Mouse (Mus musculus) liver, adult 2 months (tissue): ENCODE measurements around the gene Hoxd9. TPM values are rescaled to one million over a fixed set of nuclear protein-coding genes. Genes with fewer than 3 reads are reported as not detected.
A peak's percentile ranks its signal among the peaks of the same experiment; 100 is the strongest.

Experiments used
- DNase-seq: peaks from one replicate; pipeline ENCODE4 v3.0.0-alpha.2; 2011; ENCODE audit warnings: low read depth, low spot score; ENCODE audit errors: extremely low read depth
- H3K27ac ChIP-seq: fragments of 200-500 bp; replicated peaks from 2 replicates; pipeline ENCODE4 v1.5.1; 2012; ENCODE audit warnings: low read depth, mild to moderate bottlenecking, control low read depth, inconsistent platforms, low read length; ENCODE audit not compliant: insufficient read depth
- H3K27me3 ChIP-seq: fragments of 200-500 bp; 2 replicates; pipeline ENCODE4 v1.6.1; 2012; ENCODE audit warnings: mild to moderate bottlenecking, moderate library complexity, low read length, inconsistent platforms; ENCODE audit not compliant: control insufficient read depth, insufficient read depth
- H3K36me3 ChIP-seq: fragments of 200-500 bp; 2 replicates; pipeline ENCODE4 v1.6.1; 2012; ENCODE audit warnings: low read length, inconsistent platforms; ENCODE audit not compliant: control insufficient read depth, insufficient read depth
- H3K4me1 ChIP-seq: fragments of 200-500 bp; 2 replicates; pipeline ENCODE4 v1.6.1; 2011; ENCODE audit warnings: low read length; ENCODE audit not compliant: control insufficient read depth, insufficient read depth
- H3K4me3 ChIP-seq: fragments of 200-500 bp; 2 replicates; pipeline ENCODE4 v1.5.1; 2011; ENCODE audit warnings: low read depth, mild to moderate bottlenecking, control low read depth, low read length, moderate library complexity; ENCODE audit not compliant: insufficient read depth
- H3K79me2 ChIP-seq: fragments of 200-500 bp; 2 replicates; pipeline ENCODE4 v1.6.1; 2012; ENCODE audit warnings: inconsistent platforms, mild to moderate bottlenecking, low read length, moderate library complexity; ENCODE audit not compliant: control insufficient read depth, insufficient read depth
- H3K9ac ChIP-seq: fragments of 200-500 bp; 2 replicates; pipeline ENCODE4 v1.6.1; 2012; ENCODE audit warnings: low read depth, mild to moderate bottlenecking, control low read depth, inconsistent platforms, low read length
- CTCF ChIP-seq: fragments of 200-500 bp; IDR thresholded peaks from 2 replicates; pipeline ENCODE4 v1.5.1; 2011; ENCODE audit warnings: low read depth, low read length, control low read depth
- POLR2A ChIP-seq: fragments of 200-500 bp; IDR thresholded peaks from 2 replicates; pipeline ENCODE4 v1.6.1; 2011; ENCODE audit warnings: low read length, control low read depth; ENCODE audit not compliant: insufficient read depth; ENCODE audit errors: extremely low read depth
- WGBS: fragments of 180-500 bp; shearing (Covaris S2); methylation state at CpG from one replicate; pipeline ENCODE4 v1.1.7; 2018; 5-methylcytosine and 5-hydroxymethylcytosine counted together
- polyA plus RNA-seq: library from polyadenylated mRNA; depleted of rRNA; stranded (reverse); fragments of >200 nt; gene quantifications from 2 replicates; pipeline ENCODE4 v1.2.3, GENCODE M21; 2012
- total RNA-seq: library from RNA; depleted of rRNA; stranded (reverse); fragments of >200 nt; gene quantifications from 2 replicates; pipeline ENCODE4 v1.2.3, GENCODE M21; 2014

Gene Hoxd9
- total and polyA plus RNA-seq, 2 experiments, result not detected

DNA sequence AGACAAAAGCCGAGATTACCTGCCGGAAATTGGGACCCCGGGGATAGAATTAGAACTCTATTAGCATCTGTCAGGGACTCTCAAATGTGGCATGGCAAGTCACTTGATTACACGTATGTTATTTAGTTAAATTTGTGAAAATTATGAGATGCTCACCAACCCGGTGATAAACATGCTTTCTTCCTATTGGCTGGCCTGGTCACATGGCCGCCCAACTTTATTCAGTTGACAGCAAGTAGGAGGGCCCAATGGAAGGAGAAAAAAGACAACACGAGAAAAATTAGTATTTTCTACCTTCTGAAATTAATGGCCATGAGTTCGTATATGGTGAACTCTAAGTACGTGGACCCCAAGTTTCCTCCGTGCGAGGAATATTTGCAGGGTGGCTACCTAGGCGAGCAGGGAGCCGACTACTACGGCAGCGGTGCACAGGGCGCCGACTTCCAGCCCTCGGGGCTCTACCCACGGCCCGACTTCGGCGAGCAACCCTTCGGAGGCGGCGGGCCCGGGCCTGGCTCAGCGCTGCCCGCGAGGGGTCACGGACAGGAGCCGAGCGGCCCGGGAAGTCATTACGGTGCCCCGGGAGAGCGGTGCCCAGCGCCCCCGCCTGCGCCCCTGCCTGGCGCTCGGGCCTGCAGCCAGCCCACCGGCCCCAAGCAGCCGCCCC, 29.6 kb downstream of the Hoxd9 start:
- WGBS, result 4% methylated on average over 43 of the region's 43 CpGs
- Histone ChIP-seq H3K4me3 (no peak overlapping the region; the same call in 1 of the 2 replicates), H3K27me3 (peaks cover 27% of the 10 kb centered on the region), H3K79me2 (no peaks in the 10 kb centered on the region), H3K4me1 (peaks cover 2% of the 10 kb centered on the region; the same call in 1 of the 2 replicates), H3K9ac (no peak overlapping the region), H3K27ac (no peak overlapping the region), H3K36me3 (no peaks in the 10 kb centered on the region)
- TF ChIP-seq POLR2A (no peak), CTCF (no peak)
- DNase-seq, result no peak

DNA sequence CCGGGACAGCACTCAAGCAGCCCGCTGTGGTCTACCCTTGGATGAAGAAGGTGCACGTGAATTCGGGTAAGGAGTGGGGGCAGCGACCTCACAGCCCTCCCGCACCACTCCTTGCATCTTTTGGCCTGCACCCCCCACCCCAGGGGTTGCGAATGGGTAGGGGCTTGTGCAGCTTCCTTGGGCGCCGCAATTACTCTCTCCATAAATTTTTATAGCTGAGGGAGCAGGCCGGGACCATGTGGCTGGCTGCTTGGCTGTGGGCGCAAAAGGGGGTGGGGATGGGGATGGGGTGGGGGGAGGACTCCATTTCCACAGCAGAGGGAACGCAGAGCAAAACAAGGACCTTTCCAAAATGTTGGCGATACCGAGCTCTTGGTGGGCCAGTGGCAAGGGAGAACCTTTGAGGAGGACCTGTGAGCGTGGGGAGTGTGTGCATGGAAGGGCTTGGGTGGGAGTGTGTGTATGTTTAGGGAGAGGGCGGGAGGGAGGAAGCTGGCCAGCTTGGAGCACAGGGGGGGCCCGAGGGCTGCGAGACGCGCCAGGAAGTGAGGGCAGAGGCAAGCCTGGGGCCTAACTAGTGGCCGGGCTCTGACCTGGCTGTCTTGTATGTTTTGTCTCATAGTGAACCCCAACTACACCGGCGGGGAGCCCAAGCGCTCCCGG, 30.2 kb downstream of the Hoxd9 start:
- no peaks in the 10 kb centered on the region for H3K79me2 ChIP-seq
- no peak overlapping the region for H3K4me3 ChIP-seq
- no peak for DNase-seq
- no peak for TF ChIP-seq CTCF
- no peak for TF ChIP-seq POLR2A
- 9% methylated on average over 25 of the region's 25 CpGs for WGBS
- no peak overlapping the region for H3K9ac ChIP-seq
- H3K27ac ChIP-seq, result no peak overlapping the region
- peaks cover 30% of the 10 kb centered on the region for H3K27me3 ChIP-seq
- H3K36me3 ChIP-seq, result no peaks in the 10 kb centered on the region
- peaks cover 2% of the 10 kb centered on the region; the same call in 1 of the 2 replicates for H3K4me1 ChIP-seq

- Histone ChIP-seq H3K4me3 (no peak overlapping the region), H3K79me2 (no peaks in the 10 kb centered on the region), H3K36me3 (no peaks in the 10 kb centered on the region), H3K9ac (no peak overlapping the region), H3K27me3 (peaks cover 29% of the 10 kb centered on the region), H3K27ac (no peak overlapping the region), H3K4me1 (peaks cover 2% of the 10 kb centered on the region; the same call in 1 of the 2 replicates)
- WGBS, result 16% methylated on average over 13 of the region's 13 CpGs
- no peak for TF ChIP-seq POLR2A
- no peak for TF ChIP-seq CTCF
- DNase-seq, result no peak
Measured at GRCm38 (mm10) chr2:74728303-74728680, 30.8 kb downstream of the Hoxd9 start.

DNA sequence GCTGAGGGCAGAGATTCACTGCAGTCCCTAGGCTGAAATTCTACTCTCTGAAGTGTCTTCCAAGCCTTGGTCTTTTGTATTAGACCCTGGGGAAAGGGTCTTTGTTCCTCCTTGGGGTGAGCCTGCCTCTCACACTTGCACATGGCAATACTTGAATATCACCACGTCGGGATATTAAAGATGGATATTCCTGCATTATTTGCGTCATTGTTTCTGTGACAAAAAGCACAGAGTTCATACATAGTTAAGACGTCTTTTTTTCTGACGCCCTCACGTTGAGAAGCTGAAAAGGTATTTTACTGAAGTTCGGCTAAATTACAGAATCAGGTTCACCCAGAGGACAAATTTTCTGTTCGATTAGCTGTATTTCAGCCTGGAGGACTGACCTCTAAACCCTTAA, 32.8 kb downstream of the Hoxd9 start:
- no peak overlapping the region for H3K9ac ChIP-seq
- DNase-seq, result peak; percentile 76
- H3K4me1 ChIP-seq, result peaks cover 2% of the 10 kb centered on the region; the same call in 1 of the 2 replicates
- 12% methylated on average over 8 of the region's 8 CpGs for WGBS
- no peak overlapping the region for H3K27ac ChIP-seq
- peaks cover 29% of the 10 kb centered on the region for H3K27me3 ChIP-seq
- TF ChIP-seq POLR2A (no peak), CTCF (no peak)
- H3K36me3 ChIP-seq, result no peaks in the 10 kb centered on the region
- no peaks in the 10 kb centered on the region for H3K79me2 ChIP-seq
- H3K4me3 ChIP-seq, result no peak overlapping the region

DNA sequence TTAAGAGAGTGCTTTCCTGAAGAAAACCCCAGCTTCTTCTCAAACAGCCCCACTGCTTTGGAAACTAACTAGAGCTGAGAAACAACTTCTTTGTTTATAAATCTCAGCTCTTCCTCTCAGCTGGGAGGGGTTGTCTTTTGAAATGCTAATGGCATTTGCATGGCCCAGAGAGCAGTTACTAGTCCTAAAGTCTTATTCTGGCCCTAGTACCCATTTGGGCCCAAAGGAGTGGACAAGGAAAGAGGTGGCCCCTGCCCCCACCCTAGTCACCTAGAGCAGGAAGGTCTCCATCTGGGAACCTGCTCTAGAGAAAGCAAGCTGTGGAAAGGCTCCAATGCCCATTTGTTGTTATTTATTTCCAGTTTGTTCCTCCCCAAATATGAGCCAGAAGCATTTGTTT, 33.5 kb downstream of the Hoxd9 start:
- Histone ChIP-seq H3K27me3 (peaks cover 34% of the 10 kb centered on the region), H3K27ac (no peak overlapping the region), H3K36me3 (no peaks in the 10 kb centered on the region), H3K4me1 (peaks cover 2% of the 10 kb centered on the region; the same call in 1 of the 2 replicates), H3K79me2 (no peaks in the 10 kb centered on the region), H3K9ac (no peak overlapping the region), H3K4me3 (no peak overlapping the region)
- TF ChIP-seq CTCF (no peak), POLR2A (no peak)
- DNase-seq, result no peak
